ENCODE assay signal across 14 mouse cellular contexts in the genomic region with DNA sequence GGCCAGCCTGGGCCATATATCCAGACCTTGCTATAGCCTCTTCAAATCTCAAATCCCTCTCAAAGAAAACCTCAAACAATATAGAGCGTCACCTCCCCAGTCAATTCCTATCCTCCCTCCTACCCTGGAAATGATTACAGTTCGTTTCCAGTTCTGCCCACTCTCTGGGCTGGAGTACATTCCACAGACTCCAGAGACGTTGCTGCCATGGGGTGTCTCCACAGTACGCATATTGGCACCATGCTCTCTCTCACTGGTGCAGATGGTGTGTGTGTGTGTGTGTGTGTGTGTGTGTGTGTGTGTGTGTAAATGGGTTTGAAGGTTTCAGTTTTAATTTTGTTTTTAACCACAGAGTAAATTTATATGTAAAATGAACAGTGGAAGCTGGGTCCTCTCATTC. TPM values are rescaled to one million over a fixed set of nuclear protein-coding genes. Genes with fewer than 3 reads are reported as not detected.
DNase-seq lines count a peak whose midpoint lies in the region; ATAC-seq and TF ChIP-seq lines count a peak whose summit lies in the region.
"Had no signal": no experiment of that assay in that cellular context is flagged by ENCODE, and none has a peak within 500 bp of the region (broad histone marks: within the 10 kb centered on the region; RNA-seq: fewer than 3 reads in every experiment).

No protein-coding gene starts in this region.

- H3K36me3 ChIP-seq in midbrain, embryonic 10.5 days, result no peaks in the 10 kb centered on the region
- H3K36me3 ChIP-seq: liver, embryonic 15.5 days had no signal

- 72% methylated on average over 4 of the region's 4 CpGs for WGBS in midbrain, embryonic 10.5 days

- 0 out of 2 replicates have a peak, but pooled peaks have one; percentile 42 for ATAC-seq in granulocyte monocyte progenitor cell, adult 5-6 weeks (replicated peaks; ENCODE audit: poor library complexity, severe bottlenecking)
- peak; percentile 55 for ATAC-seq in megakaryocyte progenitor cell, adult 5-6 weeks (replicated peaks; ENCODE audit: poor library complexity)
- ATAC-seq: midbrain, embryonic 16.5 days had no signal

- intact Hi-C loops in left cerebral cortex, adult 2 months (cut with DNase I), result no loop called here

- H3K27ac ChIP-seq in left cerebral cortex, adult 2 months, result no peak overlapping the region
- no peak overlapping the region for H3K27ac ChIP-seq in midbrain, embryonic 10.5 days (replicated peaks)
- H3K27ac ChIP-seq: liver, embryonic 15.5 days had no signal

- no peaks in the 10 kb centered on the region for H3K27me3 ChIP-seq in midbrain, embryonic 10.5 days (ENCODE audit: low read depth, poor library complexity, severe bottlenecking)
- H3K27me3 ChIP-seq: liver, embryonic 15.5 days had no signal

- no peaks in the 10 kb centered on the region for H3K4me1 ChIP-seq in midbrain, embryonic 10.5 days
- H3K4me1 ChIP-seq: liver, embryonic 15.5 days had no signal

- no peak overlapping the region for H3K4me3 ChIP-seq in left cerebral cortex, adult 2 months
- H3K4me3 ChIP-seq in midbrain, embryonic 10.5 days, result no peak overlapping the region
- H3K4me3 ChIP-seq: liver, embryonic 15.5 days had no signal

- no peaks in the 10 kb centered on the region for H3K9me3 ChIP-seq in midbrain, embryonic 10.5 days (replicated peaks)
- H3K9me3 ChIP-seq: liver, embryonic 15.5 days had no signal

- no peak; the same call in 1 of the 2 replicates for TF ChIP-seq CTCF in left cerebral cortex, adult 2 months (IDR thresholded peaks at IDR 0.05)

- DNase-seq in left cerebral cortex, adult 2 months (ENCODE audit: extremely low spot score in 1 of 2, low spot score in 2 of 2), result peak; percentile 11 to 15
- DNase-seq in left cerebral cortex, adult 11 months (ENCODE audit: low spot score), result no peak
- peak; percentile 39 for DNase-seq in NIH3T3 (ENCODE audit: low read depth)
- no peak for DNase-seq in midbrain, embryonic 10.5 days (ENCODE audit: low spot score)
- DNase-seq in embryo, embryonic 10.5 days (ENCODE audit: low spot score), result no peak
- no peak for DNase-seq in cerebellum, postnatal 14 days
- DNase-seq: embryo, embryonic 11 days; kidney, postnatal 25 days had no signal

RNA-seq across cellular contexts. Expression of gene Itgax, which starts 24.1 kb away (rescaled TPM):
- under 1 TPM in 1 of 2 experiments, not detected in 1; 0.07 TPM for total RNA-seq in left cerebral cortex, adult 2 months (2021)
- 0.54 and 2.4 TPM in 2 replicates for total RNA-seq in granulocyte monocyte progenitor cell, adult 5-6 weeks (2014; fragmentation: Nextera tagmentation)
- 1.9 and 2.4 TPM in 2 replicates for total RNA-seq in granulocyte monocyte progenitor cell, adult 5-6 weeks (2017)
- 0.32 and 0.76 TPM in 2 replicates for total RNA-seq in megakaryocyte progenitor cell, adult 5-6 weeks (2015)
- 0.67 and 0.68 TPM in 2 replicates for total RNA-seq in megakaryocyte progenitor cell, adult 5-6 weeks (2017)
- polyA plus RNA-seq in midbrain, embryonic 10.5 days (2016; fragmentation: Nextera tagmentation; extraction: Ambion mirVana), result not detected in 2 replicates
- total RNA-seq: ES-E14 had no signal

RNA-seq across cellular contexts. Expression of gene Gm49368, which starts 42.8 kb away (rescaled TPM):
- total RNA-seq in left cerebral cortex, adult 2 months (2021), result not detected
- not detected in 2 replicates for total RNA-seq in granulocyte monocyte progenitor cell, adult 5-6 weeks (2014; fragmentation: Nextera tagmentation)
- 0.09 TPM in 1 of 2 replicates, not detected in the other for total RNA-seq in granulocyte monocyte progenitor cell, adult 5-6 weeks (2017)
- total RNA-seq in megakaryocyte progenitor cell, adult 5-6 weeks (2015), result 0.05 TPM in 1 of 2 replicates, not detected in the other
- not detected in 2 replicates for total RNA-seq in megakaryocyte progenitor cell, adult 5-6 weeks (2017)
- polyA plus RNA-seq in midbrain, embryonic 10.5 days (2016; fragmentation: Nextera tagmentation; extraction: Ambion mirVana), result not detected in 2 replicates
- total RNA-seq: ES-E14; heart, postnatal 25 days had no signal
- polyA plus RNA-seq: midbrain, embryonic 16.5 days had no signal

RNA-seq across cellular contexts. Expression of gene Itgam, which starts 42.8 kb away (rescaled TPM):
- total RNA-seq in left cerebral cortex, adult 2 months (2021), result 10 to 100 TPM in 1 of 2 experiments, 1 to 10 TPM in 1; 9.2 to 10.9 TPM
- 12.5 and 17.5 TPM in 2 replicates for total RNA-seq in granulocyte monocyte progenitor cell, adult 5-6 weeks (2014; fragmentation: Nextera tagmentation)
- total RNA-seq in granulocyte monocyte progenitor cell, adult 5-6 weeks (2017), result 21.6 and 23.7 TPM in 2 replicates
- total RNA-seq in megakaryocyte progenitor cell, adult 5-6 weeks (2015), result 23.6 and 24.3 TPM in 2 replicates
- 28.0 and 34.9 TPM in 2 replicates for total RNA-seq in megakaryocyte progenitor cell, adult 5-6 weeks (2017)
- polyA plus RNA-seq in midbrain, embryonic 10.5 days (2016; fragmentation: Nextera tagmentation; extraction: Ambion mirVana), result 0.48 and 0.68 TPM in 2 replicates

RNA-seq across cellular contexts. Expression of gene Itgad, which starts 48.9 kb away (rescaled TPM):
- not detected for total RNA-seq in left cerebral cortex, adult 2 months (2021)
- 0.47 TPM in 1 of 2 replicates, not detected in the other for total RNA-seq in granulocyte monocyte progenitor cell, adult 5-6 weeks (2014; fragmentation: Nextera tagmentation)
- 0.21 TPM in 1 of 2 replicates, not detected in the other for total RNA-seq in granulocyte monocyte progenitor cell, adult 5-6 weeks (2017)
- 0.25 TPM in 1 of 2 replicates, not detected in the other for total RNA-seq in megakaryocyte progenitor cell, adult 5-6 weeks (2015)
- total RNA-seq in megakaryocyte progenitor cell, adult 5-6 weeks (2017), result 0.51 TPM in 1 of 2 replicates, not detected in the other
- 0.16 TPM in 1 of 2 replicates, not detected in the other for polyA plus RNA-seq in midbrain, embryonic 10.5 days (2016; fragmentation: Nextera tagmentation; extraction: Ambion mirVana)
- total RNA-seq: ES-E14; heart, postnatal 25 days had no signal
- polyA plus RNA-seq: midbrain, embryonic 16.5 days had no signal

Comparison
In these comparisons a context has a peak if more than half of its experiments do, and no peak if none do; other contexts are left out.
1. DNase-seq: peak in left cerebral cortex, adult 2 months (2 of 2) and NIH3T3 (single experiment); none in left cerebral cortex, adult 11 months (single experiment), midbrain, embryonic 10.5 days (single experiment), embryo, embryonic 10.5 days (single experiment) and cerebellum, postnatal 14 days (0 of 2).